Mouse (Mus musculus) midbrain, embryonic 16.5 days (tissue): ENCODE measurements around the gene Gpr75. TPM values are rescaled to one million over a fixed set of nuclear protein-coding genes. Genes with fewer than 3 reads are reported as not detected.

ENCODE experiments used
- ATAC-seq: fragments of 200-750 bp; cut with Nextera tagmentation; 2 replicates; pipeline ENCODE4 v1.8.0; 2017; ENCODE audit warnings: moderate TSS enrichment
- H3K27ac ChIP-seq: fragments of 300-500 bp; sonication (generic); 2 replicates; pipeline ENCODE4 v1.5.1; 2014; ENCODE audit warnings: mild to moderate bottlenecking, low read length, mixed read lengths
- H3K27me3 ChIP-seq: fragments of 300-500 bp; sonication (generic); 2 replicates; pipeline ENCODE4 v1.6.1; 2014; ENCODE audit warnings: low read depth, low read length, mixed read lengths; ENCODE audit not compliant: control insufficient read depth, insufficient read depth
- H3K36me3 ChIP-seq: fragments of 300-500 bp; sonication (generic); 2 replicates; pipeline ENCODE4 v1.6.1; 2014; ENCODE audit warnings: mild to moderate bottlenecking, low read length, moderate library complexity, mixed read lengths; ENCODE audit not compliant: control insufficient read depth, insufficient read depth
- H3K4me1 ChIP-seq: fragments of 300-500 bp; sonication (generic); 2 replicates; pipeline ENCODE4 v1.6.1; 2014; ENCODE audit warnings: mild to moderate bottlenecking, low read length, mixed read lengths; ENCODE audit not compliant: control insufficient read depth, insufficient read depth
- H3K4me2 ChIP-seq: fragments of 300-500 bp; sonication (generic); 2 replicates; pipeline ENCODE4 v1.6.1; 2014; ENCODE audit warnings: mild to moderate bottlenecking, low read length, mixed read lengths
- H3K4me3 ChIP-seq: fragments of 300-500 bp; sonication (generic); 2 replicates; pipeline ENCODE4 v1.5.1; 2014; ENCODE audit warnings: low read depth, mild to moderate bottlenecking, low read length, moderate library complexity, mixed read lengths
- H3K9ac ChIP-seq: fragments of 300-500 bp; sonication (generic); 2 replicates; pipeline ENCODE4 v1.6.1; 2014; ENCODE audit warnings: low read depth, low read length, mixed read lengths
- H3K9me3 ChIP-seq: fragments of 300-500 bp; sonication (generic); replicated peaks from 2 replicates; pipeline ENCODE4 v1.6.1; 2014; ENCODE audit warnings: mild to moderate bottlenecking, low read length, mixed read lengths; ENCODE audit not compliant: control insufficient read depth, poor library complexity, severe bottlenecking
- WGBS: fragments of 180-500 bp; shearing (Covaris S2); extraction: QIAGEN DNeasy Blood & Tissue Kit; methylation state at CpG from one replicate; pipeline ENCODE4 v1.1.7; 2014; 5-methylcytosine and 5-hydroxymethylcytosine counted together
- polyA plus RNA-seq: library from polyadenylated mRNA; unstranded; fragments of >200 nt; fragmentation: Nextera tagmentation; extraction: Ambion mirVana; gene quantifications from 2 replicates; pipeline ENCODE4 v1.2.1, GENCODE M21; 2015

Gene Gpr75
- 9.3 and 10.2 TPM in 2 replicates for polyA plus RNA-seq

- no peaks in the 10 kb centered on the region for H3K36me3 ChIP-seq
- H3K27ac ChIP-seq = peak within 1 kb of the TSS; percentile 91
- peaks cover 6% of the 10 kb centered on the region for H3K4me1 ChIP-seq
- peak within 1 kb of the TSS; percentile 63 for H3K4me3 ChIP-seq
- H3K9ac ChIP-seq = peak within 1 kb of the TSS; percentile 91
- H3K27me3 ChIP-seq = no peaks in the 10 kb centered on the region
- H3K4me2 ChIP-seq = peak within 1 kb of the TSS; percentile 78
- peak; percentile 97 for ATAC-seq
- 1% methylated on average over 41 of the region's 41 CpGs for WGBS
- H3K9me3 ChIP-seq = no peaks in the 10 kb centered on the region
These were observed at the start of gene Gpr75, which contains the start of gene Asb3 for GRCm38 (mm10) chr11:30885171-30885871. Gpr75 (plus strand) TSS chr11:30885358. Asb3 (plus strand) TSS chr11:30885416.

DNA sequence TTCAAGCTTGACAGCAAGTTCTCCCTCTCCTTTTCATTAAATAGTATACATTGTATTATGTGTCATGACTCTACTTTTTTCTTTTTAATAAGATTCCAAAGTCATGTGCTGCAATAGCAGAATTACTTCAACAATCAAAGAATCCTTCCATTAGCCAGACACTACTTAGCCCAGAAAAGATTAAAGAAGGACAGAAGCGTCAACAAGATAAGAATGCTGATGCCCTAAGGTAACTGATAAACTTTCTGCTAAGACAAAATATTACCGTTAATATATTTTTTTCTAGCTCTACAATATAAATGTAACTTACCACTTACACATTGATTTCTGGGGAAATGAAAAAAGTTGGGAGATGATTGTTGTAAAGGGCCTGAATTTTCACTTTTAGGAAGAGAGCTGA is 46.4 kb upstream of the Gpr75 start:
- no peak for ATAC-seq
- WGBS = 97% methylated on average over 2 of the region's 2 CpGs
- H3K36me3 ChIP-seq = peaks cover 27% of the 10 kb centered on the region

DNA sequence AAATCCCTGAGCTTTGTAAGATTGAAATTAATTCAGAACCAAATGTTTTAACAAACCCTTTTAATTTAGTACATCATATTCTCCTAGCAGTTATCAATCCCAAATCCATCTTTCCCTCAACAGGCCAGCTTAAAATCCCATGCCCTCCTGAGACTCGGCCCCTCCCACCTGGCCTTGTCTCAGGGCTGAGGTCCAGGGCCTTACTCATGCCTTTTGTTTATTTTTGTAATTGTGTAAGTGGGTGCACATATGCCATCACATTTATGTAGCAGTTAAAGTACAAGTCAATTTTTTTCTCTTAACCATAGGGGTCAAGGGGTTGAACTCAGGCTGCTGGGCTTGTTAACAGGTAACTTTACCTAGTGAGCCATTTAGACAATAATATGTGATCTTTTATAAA is 40.8 kb upstream of the Gpr75 start:
- Histone ChIP-seq H3K9me3 (no peaks in the 10 kb centered on the region), H3K9ac (no peak overlapping the region), H3K4me2 (no peak overlapping the region), H3K4me3 (no peak overlapping the region), H3K36me3 (peaks cover 21% of the 10 kb centered on the region), H3K4me1 (no peaks in the 10 kb centered on the region), H3K27ac (no peak overlapping the region), H3K27me3 (no peaks in the 10 kb centered on the region)
- no peak for ATAC-seq
- WGBS = 92% methylated on average over 1 of the region's 1 CpGs

More for the DNA sequence above, 46.4 kb upstream of the Gpr75 start:
- Histone ChIP-seq H3K4me1 (no peaks in the 10 kb centered on the region), H3K27ac (no peak overlapping the region), H3K9ac (no peak overlapping the region), H3K4me2 (no peak overlapping the region), H3K4me3 (no peak overlapping the region), H3K9me3 (no peaks in the 10 kb centered on the region), H3K27me3 (no peaks in the 10 kb centered on the region)

- Histone ChIP-seq H3K4me2 (no peak overlapping the region), H3K4me3 (no peak overlapping the region), H3K4me1 (no peaks in the 10 kb centered on the region), H3K27ac (no peak overlapping the region), H3K36me3 (peaks cover 28% of the 10 kb centered on the region), H3K9ac (no peak overlapping the region), H3K9me3 (no peaks in the 10 kb centered on the region), H3K27me3 (no peaks in the 10 kb centered on the region)
- ATAC-seq = no peak
These were observed 12.7 kb upstream of the Gpr75 start for GRCm38 (mm10) chr11:30872425-30872824.

DNA sequence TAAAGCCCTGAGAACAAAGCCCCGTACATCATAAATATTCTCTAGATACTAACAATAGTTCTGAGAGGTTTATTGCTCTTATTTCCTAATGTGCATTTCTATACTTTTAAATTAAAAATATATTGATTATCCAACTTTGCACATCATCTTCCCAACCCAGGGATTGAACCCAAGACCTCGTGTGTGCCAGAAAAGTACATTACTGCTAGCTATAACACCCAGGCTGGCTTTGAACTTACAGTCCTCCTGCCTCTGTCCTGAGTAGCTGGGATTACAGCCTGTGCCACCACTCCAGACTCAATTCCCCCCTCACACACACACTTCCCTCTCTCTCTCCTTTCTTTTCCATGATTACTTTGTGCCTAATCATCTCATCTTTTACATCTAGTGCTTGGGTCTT is 3.0 kb downstream of the Gpr75 start:
- ATAC-seq = no peak
- Histone ChIP-seq H3K4me3 (no peak overlapping the region), H3K4me2 (no peak overlapping the region), H3K9ac (no peak overlapping the region), H3K27ac (no peak overlapping the region), H3K9me3 (no peaks in the 10 kb centered on the region), H3K4me1 (peaks cover 6% of the 10 kb centered on the region), H3K27me3 (no peaks in the 10 kb centered on the region), H3K36me3 (peaks cover 13% of the 10 kb centered on the region)
- 78% methylated on average over 2 of the region's 2 CpGs for WGBS

DNA sequence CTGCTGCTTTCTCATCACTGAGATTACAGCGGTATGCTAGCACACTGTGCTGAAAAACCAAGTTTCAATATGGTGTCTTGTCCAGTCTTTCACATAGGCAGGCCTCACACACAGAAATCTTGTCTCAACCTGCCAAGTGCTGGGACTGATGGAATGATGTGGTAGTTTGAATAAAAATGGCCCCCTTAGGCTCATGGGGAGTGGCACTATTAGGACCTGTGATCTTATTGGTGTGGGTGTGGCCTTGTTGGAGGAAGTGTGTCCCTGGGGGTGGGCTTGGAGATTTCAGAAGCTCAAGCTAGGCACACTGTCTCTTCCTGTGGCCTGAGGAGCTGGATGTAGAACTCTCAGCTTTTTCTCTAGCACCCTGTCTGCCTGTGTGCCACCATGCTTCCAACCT is 11.0 kb downstream of the Gpr75 start:
- Histone ChIP-seq H3K36me3 (peaks cover 13% of the 10 kb centered on the region), H3K27me3 (no peaks in the 10 kb centered on the region), H3K4me1 (no peaks in the 10 kb centered on the region), H3K9ac (no peak overlapping the region), H3K9me3 (no peaks in the 10 kb centered on the region), H3K27ac (no peak overlapping the region), H3K4me2 (no peak overlapping the region), H3K4me3 (no peak overlapping the region)
- no peak for ATAC-seq
- 93% methylated on average over 1 of the region's 1 CpGs for WGBS

GRCm38 (mm10) chr11:30899312-30899711 is 14.2 kb downstream of the Gpr75 start:
- Histone ChIP-seq H3K4me1 (no peaks in the 10 kb centered on the region), H3K27me3 (no peaks in the 10 kb centered on the region), H3K9ac (no peak overlapping the region), H3K27ac (no peak overlapping the region), H3K4me2 (no peak overlapping the region), H3K4me3 (no peak overlapping the region), H3K36me3 (0 out of 2 replicates have a peak, but pooled peaks cover 2% of the 10 kb centered on the region), H3K9me3 (0 out of 2 replicates have a peak, but pooled peaks cover under 1% of the 10 kb centered on the region)
- no peak for ATAC-seq

- 98% methylated on average over 3 of the region's 3 CpGs for WGBS
- no peak for ATAC-seq
- no peaks in the 10 kb centered on the region for H3K36me3 ChIP-seq
- no peaks in the 10 kb centered on the region for H3K9me3 ChIP-seq
- no peak overlapping the region for H3K27ac ChIP-seq
- no peak overlapping the region for H3K9ac ChIP-seq
- no peak overlapping the region for H3K4me3 ChIP-seq
- H3K27me3 ChIP-seq = no peaks in the 10 kb centered on the region
- H3K4me2 ChIP-seq = no peak overlapping the region
- no peaks in the 10 kb centered on the region for H3K4me1 ChIP-seq
These were observed 27.2 kb downstream of the Gpr75 start for GRCm38 (mm10) chr11:30912311-30912710.

DNA sequence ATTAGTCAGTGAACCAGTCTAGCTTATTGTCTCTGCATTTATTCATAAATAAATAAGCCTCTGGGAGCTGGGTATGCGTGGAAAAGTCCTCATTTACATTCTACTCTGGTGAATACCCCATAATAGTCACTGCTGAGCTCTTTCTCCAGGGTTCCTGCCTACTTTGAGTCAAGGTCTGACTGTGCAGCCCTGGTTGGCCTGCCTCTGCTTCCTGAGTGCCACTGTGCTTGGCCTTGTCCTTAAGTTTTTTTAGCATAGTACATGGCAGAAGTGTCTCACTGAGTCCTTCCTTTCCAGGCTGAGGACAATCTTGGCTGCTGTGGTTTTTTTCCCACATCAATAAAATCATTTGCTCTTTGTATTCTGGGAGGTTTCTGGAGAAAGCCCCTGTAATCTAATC is 35.5 kb downstream of the Gpr75 start:
- H3K4me1 ChIP-seq = no peaks in the 10 kb centered on the region
- H3K4me3 ChIP-seq = no peak overlapping the region
- H3K27ac ChIP-seq = no peak overlapping the region
- H3K9ac ChIP-seq = no peak overlapping the region
- WGBS = 40% methylated on average over 1 of the region's 1 CpGs
- no peak overlapping the region for H3K4me2 ChIP-seq
- no peaks in the 10 kb centered on the region; the same call in 1 of the 2 replicates for H3K36me3 ChIP-seq
- no peak for ATAC-seq
- no peaks in the 10 kb centered on the region for H3K9me3 ChIP-seq
- H3K27me3 ChIP-seq = no peaks in the 10 kb centered on the region
